ENCODE assay signal across 10 mouse cellular contexts in genomic region chr2:92914933-92915553, GRCm38 (mm10). TPM values are rescaled to one million over a fixed set of nuclear protein-coding genes. Genes with fewer than 3 reads are reported as not detected.
A peak's percentile ranks its signal among the peaks of the same experiment; 100 is the strongest.
DNase-seq lines count a peak whose midpoint lies in the region; ATAC-seq and TF ChIP-seq lines count a peak whose summit lies in the region.
"Had no signal": no experiment of that assay in that cellular context is flagged by ENCODE, and none has a peak within 500 bp of the region (broad histone marks: within the 10 kb centered on the region; RNA-seq: fewer than 3 reads in every experiment).

TSS of gene Syt13 (plus strand) at chr2:92915098.

- peak within 1 kb of the TSS; percentile 97 for H3K4me3 ChIP-seq in megakaryocyte, embryonic 14.5 days (replicated peaks)
- H3K4me3 ChIP-seq in forebrain, embryonic 12.5 days (replicated peaks): peak within 1 kb of the TSS; percentile 42
- H3K4me3 ChIP-seq in hindbrain, embryonic 11.5 days (ENCODE audit: low read depth, low read length): peak within 1 kb of the TSS; percentile 42
- H3K4me3 ChIP-seq in lung, postnatal 0 days (ENCODE audit: low read depth, low read length): peak within 1 kb of the TSS; percentile 2; the same call in 1 of the 2 replicates

- H3K9me3 ChIP-seq in megakaryocyte, embryonic 14.5 days: peaks cover 20% of the 10 kb centered on the region
- no peaks in the 10 kb centered on the region for H3K9me3 ChIP-seq in forebrain, embryonic 12.5 days
- no peaks in the 10 kb centered on the region for H3K9me3 ChIP-seq in hindbrain, embryonic 11.5 days (ENCODE audit: control insufficient read depth, low read length)
- no peaks in the 10 kb centered on the region for H3K9me3 ChIP-seq in lung, postnatal 0 days (ENCODE audit: low read length)

- ATAC-seq in megakaryocyte, adult 5-6 weeks (ENCODE audit: poor library complexity, severe bottlenecking): no peak
- peak; percentile 76 for ATAC-seq in forebrain, embryonic 12.5 days (ENCODE audit: low FRiP score)
- ATAC-seq in hindbrain, embryonic 11.5 days (ENCODE audit: low FRiP score): peak; percentile 59
- ATAC-seq in lung, postnatal 0 days: peak; percentile 87

- TF ChIP-seq CTCF in lung, postnatal 0 days (IDR thresholded peaks at IDR 0.05): 0 out of 2 replicates have a peak, but pooled peaks have one; percentile 3

- WGBS in forebrain, embryonic 12.5 days: under 1% methylated on average over 34 of the region's 38 CpGs
- WGBS in hindbrain, embryonic 11.5 days: under 1% methylated on average over 38 of the region's 38 CpGs
- under 1% methylated on average over 38 of the region's 38 CpGs for WGBS in lung, postnatal 0 days

- H3K27me3 ChIP-seq in megakaryocyte, embryonic 14.5 days (replicated peaks): peaks cover 74% of the 10 kb centered on the region
- H3K27me3 ChIP-seq in forebrain, embryonic 12.5 days: peaks cover 43% of the 10 kb centered on the region
- no peaks in the 10 kb centered on the region for H3K27me3 ChIP-seq in hindbrain, embryonic 11.5 days (ENCODE audit: control insufficient read depth, insufficient read depth, low read length)
- H3K27me3 ChIP-seq in lung, postnatal 0 days (replicated peaks; ENCODE audit: insufficient read depth, low read length): peaks cover 19% of the 10 kb centered on the region; the same call in 1 of the 2 replicates

- TF ChIP-seq EP300 in lung, postnatal 0 days (IDR thresholded peaks at IDR 0.05): no peak

- peak within 1 kb of the TSS; percentile 51 for H3K9ac ChIP-seq in forebrain, embryonic 12.5 days
- peak within 1 kb of the TSS; percentile 60 for H3K9ac ChIP-seq in hindbrain, embryonic 11.5 days (ENCODE audit: low read depth, low read length)
- H3K9ac ChIP-seq in lung, postnatal 0 days (replicated peaks; ENCODE audit: low read depth): no peak within 1 kb of the TSS
- H3K9ac ChIP-seq: liver, embryonic 14.5 days had no signal

- peak; percentile 72 for DNase-seq in hindbrain, embryonic 11.5 days (ENCODE audit: low spot score)
- DNase-seq in layer of hippocampus, postnatal 10 days (ENCODE audit: low spot score in 2 of 2): peak; percentile 58 to 70
- peak; percentile 72 for DNase-seq in lung, postnatal 0 days (ENCODE audit: low spot score)
- peak; percentile 66 for DNase-seq in retina, embryonic 14.5 days (ENCODE audit: low spot score)
- DNase-seq in urinary bladder, postnatal 4 days (ENCODE audit: low spot score in 2 of 2): peak; percentile 57 to 75

- peak within 1 kb of the TSS; percentile 53 for H3K27ac ChIP-seq in forebrain, embryonic 12.5 days
- peak within 1 kb of the TSS; percentile 58 for H3K27ac ChIP-seq in hindbrain, embryonic 11.5 days (ENCODE audit: low read depth, low read length)
- no peak within 1 kb of the TSS for H3K27ac ChIP-seq in lung, postnatal 0 days (ENCODE audit: low read length)
- H3K27ac ChIP-seq: liver, embryonic 14.5 days had no signal

- peak within 1 kb of the TSS; percentile 80 for H3K4me2 ChIP-seq in forebrain, embryonic 12.5 days
- H3K4me2 ChIP-seq in hindbrain, embryonic 11.5 days (replicated peaks; ENCODE audit: low read depth, low read length): peak within 1 kb of the TSS; percentile 80
- H3K4me2 ChIP-seq in lung, postnatal 0 days (replicated peaks; ENCODE audit: low read depth, low read length): peak within 1 kb of the TSS; percentile 52

- H3K36me3 ChIP-seq in megakaryocyte, embryonic 14.5 days (replicated peaks; ENCODE audit: low read length): peaks cover 38% of the 10 kb centered on the region
- H3K36me3 ChIP-seq in forebrain, embryonic 12.5 days (replicated peaks): no peaks in the 10 kb centered on the region
- H3K36me3 ChIP-seq in hindbrain, embryonic 11.5 days (ENCODE audit: control insufficient read depth, insufficient read depth, low read length): no peaks in the 10 kb centered on the region
- H3K36me3 ChIP-seq in lung, postnatal 0 days (ENCODE audit: insufficient read depth, low read length): no peaks in the 10 kb centered on the region

- H3K4me1 ChIP-seq in megakaryocyte, embryonic 14.5 days: peaks cover 83% of the 10 kb centered on the region
- peaks cover 62% of the 10 kb centered on the region for H3K4me1 ChIP-seq in forebrain, embryonic 12.5 days
- H3K4me1 ChIP-seq in hindbrain, embryonic 11.5 days (replicated peaks; ENCODE audit: control insufficient read depth, insufficient read depth, low read length): peaks cover 8% of the 10 kb centered on the region
- H3K4me1 ChIP-seq in lung, postnatal 0 days (ENCODE audit: insufficient read depth, low read depth, low read length): peaks cover 4% of the 10 kb centered on the region; the same call in 1 of the 2 replicates

RNA-seq across cellular contexts. Expression of gene Syt13, which starts in this region (rescaled TPM):
- polyA plus RNA-seq in megakaryocyte, embryonic 14.5 days (2012; ENCODE audit: insufficient read depth, low replicate concordance): 39.6 and 41.0 TPM in 2 replicates
- total RNA-seq in megakaryocyte, adult 5-6 weeks (2015): not detected in 2 replicates
- not detected in 2 replicates for total RNA-seq in megakaryocyte, adult 5-6 weeks (2017)
- polyA plus RNA-seq in forebrain, embryonic 12.5 days (2016; fragmentation: Nextera tagmentation; extraction: Ambion mirVana): 13.8 and 15.4 TPM in 2 replicates
- 15.4 and 25.0 TPM in 2 replicates for polyA plus RNA-seq in hindbrain, embryonic 11.5 days (2014; fragmentation: Nextera tagmentation; extraction: Ambion mirVana)
- 10 to 100 TPM; 88.5 to 89.7 TPM for total RNA-seq in layer of hippocampus, postnatal 10 days (2021)
- 0.24 and 0.32 TPM in 2 replicates for polyA plus RNA-seq in lung, postnatal 0 days (2015; fragmentation: Nextera tagmentation; extraction: Ambion mirVana)
- total RNA-seq: CH12.LX had no signal

Comparison
In these comparisons a context has a peak if more than half of its experiments do, and no peak if none do; other contexts are left out.
1. RNA of gene Syt13 (total RNA-seq): 88.5 to 89.7 TPM in layer of hippocampus, postnatal 10 days; not detected in megakaryocyte, adult 5-6 weeks; every median in the first group is over 10 times any median in the second.
2. RNA of gene Syt13 (polyA plus RNA-seq): 39.6 to 41.0 TPM in megakaryocyte, embryonic 14.5 days, 13.8 to 15.4 TPM in forebrain, embryonic 12.5 days and 15.4 to 25.0 TPM in hindbrain, embryonic 11.5 days; 0.24 to 0.32 TPM in lung, postnatal 0 days; every median in the first group is over 10 times any median in the second.
3. Peak in DNase-seq, ATAC-seq, H3K4me3 ChIP-seq and H3K4me2 ChIP-seq in lung, postnatal 0 days; RNA of the gene not detected or under 1 TPM.
4. H3K4me3 ChIP-seq: peak in every context shown above with its lines; median percentile 97 in megakaryocyte, embryonic 14.5 days; 42 in forebrain, embryonic 12.5 days; 42 in hindbrain, embryonic 11.5 days; 2 in lung, postnatal 0 days.
5. Peak in every context shown above with its lines, with median percentiles within 50 percentile points of each other: H3K4me2 ChIP-seq and DNase-seq.